ENCODE assay signal across 8 mouse cellular contexts in genomic region chr3:117868091-117868490, GRCm38 (mm10). TPM values are rescaled to one million over a fixed set of nuclear protein-coding genes. Genes with fewer than 3 reads are reported as not detected.
DNase-seq lines count a peak whose midpoint lies in the region; ATAC-seq and TF ChIP-seq lines count a peak whose summit lies in the region.

No protein-coding gene starts in this region.

- peak overlapping the region; percentile 97; the same call in 1 of the 2 replicates for H3K4me3 ChIP-seq in ES-Bruce4 (ENCODE audit: low read depth, low read length)
- peak overlapping the region; percentile 73 for H3K4me3 ChIP-seq in embryonic facial prominence, embryonic 10.5 days
- peak overlapping the region; percentile 61 for H3K4me3 ChIP-seq in liver, embryonic 13.5 days (replicated peaks)
- peak overlapping the region; percentile 47 for H3K4me3 ChIP-seq in stomach, embryonic 14.5 days (ENCODE audit: low read depth, low read length)

- H3K27ac ChIP-seq in ES-Bruce4 (ENCODE audit: insufficient read depth, low read length), result no peak overlapping the region
- 0 out of 2 replicates have a peak overlapping the region, but pooled peaks have one; percentile 86 for H3K27ac ChIP-seq in embryonic facial prominence, embryonic 10.5 days (replicated peaks)
- no peak overlapping the region for H3K27ac ChIP-seq in liver, embryonic 13.5 days
- H3K27ac ChIP-seq in stomach, embryonic 14.5 days (ENCODE audit: low read length), result no peak overlapping the region

- TF ChIP-seq EP300 in ES-Bruce4 (IDR thresholded peaks at IDR 0.05; ENCODE audit: insufficient read depth, low read depth, low read length), result no peak

- no peak for DNase-seq in embryonic facial prominence, embryonic 10.5 days (ENCODE audit: low spot score)
- DNase-seq in heart, postnatal 10 days, result peak; percentile 21 to 22
- no peak for DNase-seq in liver, embryonic 13.5 days
- DNase-seq in urinary bladder, adult 18-20 months (ENCODE audit: low spot score in 2 of 2), result no peak
- no peak for DNase-seq in cerebellum, postnatal 4 days (ENCODE audit: low spot score in 2 of 2)
- DNase-seq in spleen, postnatal 4 days (ENCODE audit: low spot score in 2 of 2), result no peak

- peak overlapping the region; percentile 70 for H3K4me2 ChIP-seq in liver, embryonic 13.5 days
- H3K4me2 ChIP-seq in stomach, embryonic 14.5 days (replicated peaks; ENCODE audit: low read depth, low read length), result peak overlapping the region; percentile 57

- no peaks in the 10 kb centered on the region for H3K4me1 ChIP-seq in ES-Bruce4 (ENCODE audit: control insufficient read depth, insufficient read depth, low read length)
- peaks cover 13% of the 10 kb centered on the region for H3K4me1 ChIP-seq in embryonic facial prominence, embryonic 10.5 days
- H3K4me1 ChIP-seq in liver, embryonic 13.5 days (replicated peaks), result peaks cover 12% of the 10 kb centered on the region
- H3K4me1 ChIP-seq in stomach, embryonic 14.5 days (ENCODE audit: control insufficient read depth, insufficient read depth, low read length), result no peaks in the 10 kb centered on the region

- H3K9ac ChIP-seq in ES-Bruce4 (ENCODE audit: low read depth, poor library complexity, severe bottlenecking), result peak overlapping the region; percentile 83
- H3K9ac ChIP-seq in liver, embryonic 13.5 days, result peak overlapping the region; percentile 63; the same call in 1 of the 2 replicates
- peak overlapping the region; percentile 31; the same call in 1 of the 2 replicates for H3K9ac ChIP-seq in stomach, embryonic 14.5 days (replicated peaks; ENCODE audit: low read depth, low read length)

- no peaks in the 10 kb centered on the region for H3K9me3 ChIP-seq in ES-Bruce4 (replicated peaks; ENCODE audit: control insufficient read depth, insufficient read depth, low read length, poor library complexity, severe bottlenecking)
- H3K9me3 ChIP-seq in embryonic facial prominence, embryonic 10.5 days, result no peaks in the 10 kb centered on the region
- H3K9me3 ChIP-seq in liver, embryonic 13.5 days (replicated peaks), result no peaks in the 10 kb centered on the region
- no peaks in the 10 kb centered on the region for H3K9me3 ChIP-seq in stomach, embryonic 14.5 days (ENCODE audit: control insufficient read depth, low read depth, low read length)

- ATAC-seq in liver, embryonic 13.5 days (ENCODE audit: low read depth), result no peak
- ATAC-seq in stomach, embryonic 14.5 days (ENCODE audit: insufficient number of reproducible peaks, insufficient read depth, low FRiP score, low read depth), result no peak

- no peak for TF ChIP-seq POLR2A in ES-Bruce4 (IDR thresholded peaks at IDR 0.05; ENCODE audit: insufficient read depth, low read length)

- H3K36me3 ChIP-seq in ES-Bruce4 (ENCODE audit: control insufficient read depth, insufficient read depth, low read length, poor library complexity, severe bottlenecking), result no peaks in the 10 kb centered on the region
- H3K36me3 ChIP-seq in embryonic facial prominence, embryonic 10.5 days (replicated peaks), result no peaks in the 10 kb centered on the region
- H3K36me3 ChIP-seq in liver, embryonic 13.5 days, result no peaks in the 10 kb centered on the region
- no peaks in the 10 kb centered on the region for H3K36me3 ChIP-seq in stomach, embryonic 14.5 days (ENCODE audit: control insufficient read depth, insufficient read depth, low read length)

- TF ChIP-seq CTCF in ES-Bruce4 (IDR thresholded peaks at IDR 0.05; ENCODE audit: low read depth, low read length), result no peak

- H3K27me3 ChIP-seq in ES-Bruce4 (ENCODE audit: control insufficient read depth, insufficient read depth, low read length, poor library complexity, severe bottlenecking), result no peaks in the 10 kb centered on the region
- H3K27me3 ChIP-seq in embryonic facial prominence, embryonic 10.5 days (replicated peaks; ENCODE audit: low read depth, poor library complexity, severe bottlenecking), result 0 out of 2 replicates have a peak, but pooled peaks cover 3% of the 10 kb centered on the region
- H3K27me3 ChIP-seq in liver, embryonic 13.5 days, result no peaks in the 10 kb centered on the region
- no peaks in the 10 kb centered on the region for H3K27me3 ChIP-seq in stomach, embryonic 14.5 days (ENCODE audit: control insufficient read depth, insufficient read depth, low read length)

- intact Hi-C loops in heart, postnatal 10 days (cut with DNase I), result loop anchor here (10.0 kb wide), 1 partner anchor 963 kb away; no protein-coding TSS in a partner anchor

- WGBS in embryonic facial prominence, embryonic 10.5 days, result 76% methylated on average over 2 of the region's 2 CpGs
- 58% methylated on average over 2 of the region's 2 CpGs for WGBS in liver, embryonic 13.5 days (ENCODE audit: insufficient replicate concordance)
- WGBS in stomach, embryonic 14.5 days, result 75% methylated on average over 2 of the region's 2 CpGs

RNA-seq across cellular contexts. Expression of gene Snx7, which starts 0.6 kb away (rescaled TPM):
- polyA plus RNA-seq in ES-Bruce4 (2011; ENCODE audit: insufficient read depth, insufficient read length, low read depth, missing spikeins), result 12.1 and 13.0 TPM in 2 replicates
- 13.5 and 14.1 TPM in 2 replicates for polyA plus RNA-seq in embryonic facial prominence, embryonic 10.5 days (2016; fragmentation: Nextera tagmentation; extraction: Ambion mirVana)
- total RNA-seq in heart, postnatal 10 days (2021), result 10 to 100 TPM; 13.7 to 16.3 TPM
- polyA plus RNA-seq in liver, embryonic 13.5 days (2015; fragmentation: Nextera tagmentation; extraction: Ambion mirVana), result 13.2 and 15.8 TPM in 2 replicates
- 30.4 and 32.2 TPM in 2 replicates for polyA plus RNA-seq in stomach, embryonic 14.5 days (2014; fragmentation: Nextera tagmentation; extraction: Ambion mirVana)

Comparison
In these comparisons a context has a peak if more than half of its experiments do, and no peak if none do; other contexts are left out.
1. H3K4me3 ChIP-seq: peak in every context shown above with its lines; median percentile 97 in ES-Bruce4; 73 in embryonic facial prominence, embryonic 10.5 days; 61 in liver, embryonic 13.5 days; 47 in stomach, embryonic 14.5 days.
2. H3K9ac ChIP-seq: peak in every context shown above with its lines; median percentile 83 in ES-Bruce4; 63 in liver, embryonic 13.5 days; 31 in stomach, embryonic 14.5 days.
3. DNase-seq: peak in heart, postnatal 10 days (2 of 2); none in embryonic facial prominence, embryonic 10.5 days (single experiment), liver, embryonic 13.5 days (single experiment), urinary bladder, adult 18-20 months (0 of 2), cerebellum, postnatal 4 days (0 of 2) and spleen, postnatal 4 days (0 of 2).